Mouse (Mus musculus) Patski (cell line): Measurements from ENCODE around the gene Krtap26-1. TPM values are rescaled to one million over a fixed set of nuclear protein-coding genes. Genes with fewer than 3 reads are reported as not detected.

Experiments
- ATAC-seq: fragments of 100-300 bp; one replicate; pipeline ENCODE4 v1.8.0; 2021
- CTCF ChIA-PET: fragments of 350-600 bp; sonication (Branson Sonifier 250); formaldehyde crosslinking; loops from one replicate; lab custom pipeline; 2022; ENCODE audit warnings: inconsistent platforms; lab: Charles Lee
- POLR2A ChIA-PET: fragments of 350-600 bp; sonication (Branson Sonifier 250); formaldehyde crosslinking; loops from one replicate; lab custom pipeline; 2022; ENCODE audit warnings: antibody characterized with exemption, inconsistent platforms; lab: Charles Lee
- DNase-seq: peaks from one replicate; pipeline ENCODE4 v3.0.0-alpha.2; 2011; ENCODE audit warnings: low read depth, low spot score
- H3K27me3 ChIP-seq: fragments of 371-371 bp; one replicate; pipeline ENCODE4 v1.5.1; 2021
- CTCF ChIP-seq: fragments of 100-300 bp; IDR thresholded peaks from one replicate; pipeline ENCODE4 v1.5.1; 2021
- in situ Hi-C: fragments of 300-500 bp; cut with MboI; formaldehyde crosslinking; loops from 3 replicates; pipeline ENCODE4 v1.11.1; 2018; ENCODE audit warnings: low pct_unique_long_range_greater_than_20kb, mixed read lengths
- polyA plus RNA-seq: library from polyadenylated mRNA; unstranded; gene quantifications from one replicate; pipeline ENCODE4 v1.2.3, GENCODE M21; 2021

Gene Krtap26-1
- polyA plus RNA-seq = not detected

GRCm38 (mm10) chr16:88647358-88647846, at the start of gene Krtap26-1:
Gene Krtap26-1, minus strand, starts transcription at chr16:88647796.
- no peaks in the 10 kb centered on the region for H3K27me3 ChIP-seq
- in situ Hi-C loops = no loop called here
- ChIA-PET CTCF (no interaction called here), POLR2A (no interaction called here)
- ATAC-seq = no peak
- TF ChIP-seq CTCF = no peak
- DNase-seq = no peak

- DNase-seq = no peak
- ChIA-PET CTCF (no interaction called here), POLR2A (no interaction called here)
- ATAC-seq = no peak
- H3K27me3 ChIP-seq = peaks cover 15% of the 10 kb centered on the region
- in situ Hi-C loops = no loop called here
- no peak for TF ChIP-seq CTCF
These were observed 48.7 kb upstream of the Krtap26-1 start for GRCm38 (mm10) chr16:88696256-88696655.

- TF ChIP-seq CTCF = no peak
- in situ Hi-C loops = no loop called here
- POLR2A ChIA-PET = interaction anchor here (0.7 kb wide), 1 partner anchor 17 kb away, joined by 4 read pairs; no protein-coding TSS in a partner anchor
- CTCF ChIA-PET = no interaction called here
- H3K27me3 ChIP-seq = peaks cover 7% of the 10 kb centered on the region
- ATAC-seq = no peak
- no peak for DNase-seq
These were observed 33.7 kb upstream of the Krtap26-1 start for GRCm38 (mm10) chr16:88681282-88681681.

- ATAC-seq = no peak
- no peak for TF ChIP-seq CTCF
- POLR2A ChIA-PET = no interaction called here
These were observed 31.5 kb upstream of the Krtap26-1 start for GRCm38 (mm10) chr16:88679099-88679498.

GRCm38 (mm10) chr16:88671571-88671970, 24.0 kb upstream of the Krtap26-1 start, which contains the start of gene Krtap27-1:
Gene Krtap27-1, minus strand, starts transcription at chr16:88671671.
- no peak for ATAC-seq
- CTCF ChIA-PET = no interaction called here

More at GRCm38 (mm10) chr16:88679099-88679498, 31.5 kb upstream of the Krtap26-1 start:
- peaks cover 16% of the 10 kb centered on the region for H3K27me3 ChIP-seq
- in situ Hi-C loops = no loop called here
- CTCF ChIA-PET = no interaction called here
- no peak for DNase-seq

GRCm38 (mm10) chr16:88657426-88657825, 9.8 kb upstream of the Krtap26-1 start:
- ChIA-PET CTCF (interaction anchor here (1.2 kb wide), 1 partner anchor 8 kb away, joined by 3 read pairs; no protein-coding TSS in a partner anchor), POLR2A (no interaction called here)
- ATAC-seq (peak; percentile 69), DNase-seq (no peak)
- H3K27me3 ChIP-seq = no peaks in the 10 kb centered on the region
- peak; percentile 50 for TF ChIP-seq CTCF
- in situ Hi-C loops = no loop called here

More at GRCm38 (mm10) chr16:88671571-88671970, 24.0 kb upstream of the Krtap26-1 start, which contains the start of gene Krtap27-1:
- peaks cover 31% of the 10 kb centered on the region for H3K27me3 ChIP-seq
- no peak for TF ChIP-seq CTCF
- DNase-seq = no peak
- in situ Hi-C loops = no loop called here
- POLR2A ChIA-PET = no interaction called here

- in situ Hi-C loops = no loop called here
- TF ChIP-seq CTCF = no peak
- no peak for ATAC-seq
- H3K27me3 ChIP-seq = no peaks in the 10 kb centered on the region
- ChIA-PET POLR2A (no interaction called here), CTCF (no interaction called here)
- no peak for DNase-seq
These were observed 4.4 kb upstream of the Krtap26-1 start for GRCm38 (mm10) chr16:88651952-88652351.

- ATAC-seq = no peak
- DNase-seq = no peak
- POLR2A ChIA-PET = no interaction called here
- no peak for TF ChIP-seq CTCF
- no peaks in the 10 kb centered on the region for H3K27me3 ChIP-seq
- CTCF ChIA-PET = no interaction called here
- in situ Hi-C loops = no loop called here
These were observed 3.5 kb upstream of the Krtap26-1 start for GRCm38 (mm10) chr16:88651082-88651481.

- TF ChIP-seq CTCF = no peak
- ChIA-PET POLR2A (no interaction called here), CTCF (no interaction called here)
- H3K27me3 ChIP-seq = no peaks in the 10 kb centered on the region
- no peak for DNase-seq
- in situ Hi-C loops = no loop called here
- no peak for ATAC-seq
These were observed 1.1 kb downstream of the Krtap26-1 start for GRCm38 (mm10) chr16:88646366-88647111.

- ChIA-PET POLR2A (no interaction called here), CTCF (no interaction called here)
- in situ Hi-C loops = no loop called here
- DNase-seq = no peak
- no peak for ATAC-seq
- no peak for TF ChIP-seq CTCF
- no peaks in the 10 kb centered on the region for H3K27me3 ChIP-seq
These were observed 7.5 kb downstream of the Krtap26-1 start for GRCm38 (mm10) chr16:88640053-88640452.

- ChIA-PET CTCF (interaction anchor here (0.8 kb wide), 1 partner anchor 43 kb away, joined by 3 read pairs; no protein-coding TSS in a partner anchor), POLR2A (no interaction called here)
- H3K27me3 ChIP-seq = no peaks in the 10 kb centered on the region
- ATAC-seq (no peak), DNase-seq (no peak)
- in situ Hi-C loops = no loop called here
- no peak for TF ChIP-seq CTCF
These were observed 12.5 kb downstream of the Krtap26-1 start for GRCm38 (mm10) chr16:88635142-88635541.
